Mouse (Mus musculus): Measurements from ENCODE around the gene Gm20538.

The Gm20538 gene
- long read RNA-seq, experiment 1: 0 reads
- long read RNA-seq, experiment 2: 0 reads

DNA sequence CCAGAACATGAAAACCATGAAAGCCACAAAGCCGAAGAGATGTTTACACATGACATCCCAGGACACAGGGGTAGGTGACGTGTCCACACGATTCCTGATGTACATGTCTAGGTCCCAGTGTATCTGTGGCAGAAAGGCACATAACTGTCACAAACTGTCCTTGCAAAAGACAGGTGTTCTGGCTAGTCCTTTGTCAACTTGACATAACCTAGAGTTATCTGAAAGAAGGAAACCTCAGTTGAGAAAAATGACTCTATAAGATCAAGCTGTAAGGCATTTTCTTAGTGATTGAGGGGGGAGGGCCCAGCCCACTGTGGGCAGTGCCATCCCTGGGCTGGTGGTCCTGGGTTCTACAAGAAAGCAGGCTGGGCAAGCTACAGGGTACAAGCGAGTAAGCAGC is at the start of gene Gm20538:
TSS of gene Gm20538 (minus strand) at position 101 of the 400 bp plus-strand sequence.
- intact Hi-C loops (cut with DNase I): no loop called here

DNA sequence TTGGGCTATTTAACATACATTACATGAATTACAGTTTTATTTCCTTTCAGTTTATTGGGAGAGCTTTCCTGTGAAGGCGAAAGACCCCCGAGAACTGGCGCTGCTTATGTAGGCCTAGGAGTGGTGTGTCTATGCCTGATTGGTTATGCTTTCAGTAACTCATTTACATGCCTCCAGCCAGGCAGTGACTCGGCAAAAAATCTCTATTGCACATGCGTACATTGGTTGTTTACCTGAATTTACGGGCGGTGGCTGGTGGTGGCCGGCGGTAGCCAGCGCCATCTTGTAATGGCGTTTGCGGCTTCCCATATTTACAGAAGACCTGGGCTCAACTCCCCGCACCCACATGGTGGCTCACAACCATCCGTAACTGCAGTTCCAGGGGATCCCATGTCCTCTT is 41.5 kb upstream of the Gm20538 start:
- intact Hi-C loops (cut with DNase I): no loop called here

DNA sequence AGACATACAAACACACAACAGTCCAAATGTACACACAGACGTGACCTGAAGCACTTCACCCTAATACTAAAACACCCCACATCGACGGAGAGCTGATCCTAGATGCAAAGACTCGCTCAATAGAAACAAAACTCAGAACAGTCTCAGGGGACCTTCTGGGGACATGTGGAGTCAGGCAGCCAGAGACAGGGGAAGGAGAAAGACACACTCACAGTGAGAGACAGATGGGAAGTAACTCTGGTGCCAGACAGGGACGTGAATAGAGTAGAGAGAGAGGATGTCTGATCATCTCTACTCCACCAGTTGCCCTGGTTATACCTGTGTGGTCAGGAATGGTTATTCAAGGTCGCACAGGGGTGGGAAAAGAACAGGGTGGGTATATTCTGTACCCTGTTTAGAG is 39.0 kb upstream of the Gm20538 start:
- intact Hi-C loops (cut with DNase I): no loop called here

DNA sequence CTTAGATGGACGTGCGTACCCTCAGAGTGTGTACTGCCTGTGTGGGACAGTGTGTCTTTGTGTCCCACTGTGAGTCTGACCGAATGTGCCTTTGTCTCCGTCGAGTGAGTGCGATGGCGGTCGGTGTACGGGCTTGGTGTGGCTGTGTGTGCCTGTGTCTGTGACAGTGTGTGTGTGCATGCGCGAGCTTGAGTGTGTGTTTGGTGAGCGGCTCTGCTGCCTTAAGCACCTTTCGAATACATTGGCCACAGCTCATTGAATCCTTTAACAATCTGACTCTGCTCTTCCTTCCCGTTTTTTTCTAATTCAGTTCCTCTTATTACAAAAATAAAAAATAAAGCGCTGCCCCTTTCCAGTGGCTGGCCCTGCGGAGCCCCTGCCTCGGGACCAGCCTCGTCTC is 38.4 kb upstream of the Gm20538 start:
- intact Hi-C loops (cut with DNase I): no loop called here

DNA sequence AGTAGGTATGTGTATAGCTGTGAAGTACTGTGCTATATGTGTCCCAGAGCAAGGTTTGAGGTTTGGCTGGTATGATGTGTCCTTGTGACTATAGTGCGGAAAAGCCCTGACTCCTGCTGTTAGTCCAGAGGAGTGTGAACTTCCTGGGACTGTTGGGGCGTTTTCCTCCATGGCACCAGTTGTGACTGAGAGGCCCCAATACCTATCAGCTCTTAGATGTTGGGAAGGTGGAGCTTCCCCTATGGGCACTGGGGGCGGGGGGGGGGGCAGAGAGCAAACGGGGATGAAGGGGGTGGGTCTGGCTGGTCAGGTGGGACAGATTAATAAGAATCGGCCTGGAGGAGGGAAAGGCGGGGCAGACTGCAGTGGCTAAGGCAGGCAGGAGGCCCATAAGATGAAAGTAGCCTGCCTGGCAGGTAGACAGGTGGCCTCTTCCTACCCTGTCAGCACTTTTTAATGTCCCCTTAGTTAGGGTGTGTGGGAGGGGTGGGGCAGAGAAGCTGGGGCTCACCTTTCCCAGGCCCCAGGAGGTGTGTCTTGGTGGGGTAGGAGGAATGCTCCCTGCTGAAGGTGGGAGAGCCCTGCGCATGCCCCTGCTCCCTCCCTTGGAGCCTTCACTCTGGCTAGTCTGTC is 37.1 kb upstream of the Gm20538 start:
- intact Hi-C loops (cut with DNase I): no loop called here

DNA sequence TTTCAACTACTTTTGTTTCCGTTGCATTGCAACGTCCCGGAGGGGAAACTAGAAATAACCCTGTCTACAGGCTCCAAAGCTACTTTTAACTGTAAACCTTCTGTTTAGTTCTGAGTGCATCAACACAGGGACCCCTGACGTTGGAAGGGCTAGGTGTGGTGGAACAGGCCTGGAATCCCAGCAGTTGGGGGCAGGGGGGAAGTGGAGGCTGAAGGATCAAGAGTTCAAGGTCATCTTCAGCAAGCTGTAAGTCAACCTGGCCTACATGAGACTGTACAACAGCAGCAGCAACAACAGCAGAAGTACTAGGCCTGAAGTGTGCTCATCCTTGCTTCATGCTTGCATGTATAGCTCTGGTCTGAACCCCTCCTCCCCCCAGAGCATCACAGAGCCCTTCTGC is 35.4 kb upstream of the Gm20538 start:
- intact Hi-C loops (cut with DNase I): no loop called here

DNA sequence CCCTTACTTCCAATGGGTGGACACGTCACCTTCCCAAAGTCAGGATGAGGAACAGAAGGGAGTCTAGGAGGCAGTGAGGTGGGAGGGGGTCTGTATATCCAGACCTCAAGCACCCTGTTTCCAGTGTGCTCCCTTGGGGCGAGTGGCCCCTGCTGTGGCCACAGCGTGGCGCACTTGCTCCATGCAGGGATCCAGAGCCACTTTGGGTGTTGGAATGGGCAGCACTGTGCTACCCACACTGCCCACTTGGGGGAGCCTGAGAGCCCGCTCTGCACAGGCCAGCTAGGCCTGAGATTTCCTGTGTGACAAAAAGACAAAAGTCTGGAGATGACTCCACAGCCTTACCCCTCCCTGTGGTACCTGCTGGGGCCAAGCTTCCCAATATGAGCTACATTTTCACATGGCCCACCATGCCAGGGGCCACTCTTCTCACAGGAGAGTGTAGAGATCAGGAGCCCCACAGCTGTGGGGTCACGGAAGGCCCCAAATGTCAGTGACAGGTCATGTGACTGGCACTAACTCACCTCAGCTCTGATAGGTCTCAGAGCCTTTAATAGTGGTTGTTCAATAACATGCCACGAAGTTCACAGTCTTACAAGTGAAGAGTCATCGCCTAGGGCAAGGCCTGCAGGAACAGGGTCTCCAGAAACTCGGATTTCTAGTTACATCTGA is 30.1 kb upstream of the Gm20538 start:
- intact Hi-C loops (cut with DNase I): loop anchor here (1.0 to 5.0 kb wide), 3 partner anchors 170 to 313 kb away; no protein-coding TSS in a partner anchor

DNA sequence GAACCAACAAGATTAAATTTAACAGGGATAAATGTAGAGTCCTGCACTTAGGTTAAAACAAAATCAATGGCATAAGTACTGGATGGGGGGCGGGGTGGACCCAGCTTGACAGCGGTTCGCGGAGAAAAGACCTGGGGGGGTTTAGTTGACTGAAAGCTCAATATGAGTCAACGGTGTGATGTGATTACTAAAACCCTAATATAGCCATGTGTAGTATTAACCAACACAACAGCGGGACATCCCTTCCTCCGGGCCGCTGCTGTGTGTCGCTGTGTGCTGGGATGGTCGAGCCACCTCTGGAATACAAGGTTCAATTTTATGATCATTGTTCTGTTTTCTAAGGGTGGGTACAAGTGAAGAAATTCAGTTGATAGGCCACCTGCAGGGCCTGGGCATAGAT is 29.5 kb upstream of the Gm20538 start:
- intact Hi-C loops (cut with DNase I): loop anchor here (1.0 to 5.0 kb wide), 3 partner anchors 170 to 313 kb away; no protein-coding TSS in a partner anchor

DNA sequence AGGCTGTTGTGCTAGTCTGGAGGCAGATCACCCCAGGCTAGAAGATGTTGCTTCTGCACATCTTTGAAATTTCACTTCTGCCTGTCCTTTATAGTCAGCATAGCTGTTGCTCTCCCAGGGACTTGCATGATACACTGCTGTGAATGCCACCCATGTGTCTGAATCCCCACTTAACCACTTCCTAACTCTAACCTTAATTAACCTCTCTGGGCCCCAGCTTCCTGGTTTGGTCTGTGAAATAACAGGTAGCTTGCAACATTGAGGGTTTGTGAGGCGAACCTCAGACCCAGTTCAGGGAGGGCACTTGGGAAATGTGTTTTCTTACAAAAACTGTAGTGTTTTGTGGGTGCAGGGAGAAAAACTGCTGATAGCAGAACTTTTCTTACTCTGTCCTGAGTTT is 25.4 kb upstream of the Gm20538 start:
- intact Hi-C loops (cut with DNase I): no loop called here

DNA sequence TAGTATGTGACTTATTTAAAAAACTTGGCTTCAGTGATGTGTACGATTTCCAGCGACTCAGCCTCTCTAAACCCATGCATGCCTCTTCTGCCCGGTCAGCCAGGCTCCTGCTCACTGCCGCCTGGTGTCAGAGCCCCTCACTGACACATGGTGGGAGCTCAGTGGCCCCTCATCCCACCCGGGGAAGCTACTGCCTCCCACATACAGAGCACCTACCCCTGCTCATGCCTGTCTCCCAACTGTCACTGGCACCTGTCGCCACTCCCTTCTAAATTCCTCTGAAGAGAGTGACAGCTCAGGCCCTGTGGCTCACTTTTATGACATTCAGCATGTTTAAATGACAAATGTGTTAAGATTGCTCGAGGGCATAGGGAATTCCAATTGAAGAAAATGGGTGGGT is 23.6 kb upstream of the Gm20538 start:
- intact Hi-C loops (cut with DNase I): no loop called here

DNA sequence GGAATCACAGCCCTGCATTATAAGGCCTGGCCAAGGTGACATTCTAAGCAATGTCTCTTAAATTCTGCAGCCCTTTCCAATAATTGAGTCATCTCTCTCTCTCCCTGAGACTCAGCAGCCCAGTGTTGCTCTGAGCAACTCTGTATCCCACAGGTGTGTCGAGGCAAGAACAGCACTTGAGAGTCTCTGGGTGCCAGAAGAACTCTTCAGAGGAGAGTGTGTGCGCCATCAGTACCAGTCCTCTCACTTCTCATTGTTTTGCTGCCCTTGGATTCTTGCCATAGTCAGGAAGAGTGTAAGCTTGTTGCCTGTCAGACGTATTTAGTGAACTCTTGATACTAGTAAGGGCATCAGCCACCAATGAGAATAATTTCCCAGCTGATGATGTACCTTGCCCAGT is 15.1 kb upstream of the Gm20538 start:
- intact Hi-C loops (cut with DNase I): no loop called here

DNA sequence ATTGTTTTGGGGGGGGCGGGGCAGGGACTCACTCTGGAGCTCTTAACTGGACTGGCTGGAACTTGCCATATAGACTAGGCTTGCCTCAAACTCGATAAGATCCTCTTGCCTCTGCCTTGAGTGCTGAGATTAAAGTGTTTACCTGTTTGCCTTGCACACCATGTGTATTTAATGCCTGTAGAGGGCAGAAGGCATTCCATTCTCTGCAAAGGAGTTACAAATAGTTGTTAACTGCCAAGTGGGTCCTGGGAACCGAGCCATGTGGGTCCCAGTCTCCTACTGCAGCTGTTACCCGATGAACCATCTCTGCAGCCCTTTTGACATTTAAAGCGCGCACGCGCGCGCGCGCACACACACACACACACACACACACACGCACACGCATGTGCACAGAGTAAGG is 11.4 kb upstream of the Gm20538 start:
- intact Hi-C loops (cut with DNase I): no loop called here

DNA sequence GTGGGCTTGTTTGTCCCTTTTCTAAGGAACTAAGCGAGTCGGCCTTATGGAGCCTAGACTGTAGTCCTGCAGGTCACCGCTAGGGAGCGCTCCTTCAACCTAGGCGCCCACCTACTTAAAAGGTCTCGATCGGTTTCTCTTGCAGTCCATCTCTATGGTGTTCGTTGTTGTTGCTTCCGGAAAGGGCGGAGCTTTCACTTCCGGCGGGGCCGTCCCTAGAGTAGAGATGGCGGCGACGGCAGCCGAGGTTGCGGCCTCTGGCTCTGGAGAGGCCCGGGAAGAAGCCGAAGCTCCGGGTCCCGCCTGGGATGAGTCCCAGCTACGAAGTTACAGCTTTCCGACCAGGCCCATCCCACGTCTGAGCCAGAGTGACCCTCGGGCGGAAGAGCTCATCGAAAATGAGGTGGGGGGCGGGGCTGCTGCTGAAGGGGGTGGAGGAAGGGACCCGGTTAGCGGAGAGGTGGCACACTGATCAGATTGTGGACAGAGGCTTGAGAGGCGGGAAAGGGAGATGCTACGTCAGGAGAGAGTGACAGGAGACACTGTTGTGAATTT is 10.1 kb upstream of the Gm20538 start, which contains the start of gene Hif1an:
TSS of gene Hif1an (plus strand) at position 199 of the 555 bp plus-strand sequence.
- intact Hi-C loops (cut with DNase I): no loop called here

DNA sequence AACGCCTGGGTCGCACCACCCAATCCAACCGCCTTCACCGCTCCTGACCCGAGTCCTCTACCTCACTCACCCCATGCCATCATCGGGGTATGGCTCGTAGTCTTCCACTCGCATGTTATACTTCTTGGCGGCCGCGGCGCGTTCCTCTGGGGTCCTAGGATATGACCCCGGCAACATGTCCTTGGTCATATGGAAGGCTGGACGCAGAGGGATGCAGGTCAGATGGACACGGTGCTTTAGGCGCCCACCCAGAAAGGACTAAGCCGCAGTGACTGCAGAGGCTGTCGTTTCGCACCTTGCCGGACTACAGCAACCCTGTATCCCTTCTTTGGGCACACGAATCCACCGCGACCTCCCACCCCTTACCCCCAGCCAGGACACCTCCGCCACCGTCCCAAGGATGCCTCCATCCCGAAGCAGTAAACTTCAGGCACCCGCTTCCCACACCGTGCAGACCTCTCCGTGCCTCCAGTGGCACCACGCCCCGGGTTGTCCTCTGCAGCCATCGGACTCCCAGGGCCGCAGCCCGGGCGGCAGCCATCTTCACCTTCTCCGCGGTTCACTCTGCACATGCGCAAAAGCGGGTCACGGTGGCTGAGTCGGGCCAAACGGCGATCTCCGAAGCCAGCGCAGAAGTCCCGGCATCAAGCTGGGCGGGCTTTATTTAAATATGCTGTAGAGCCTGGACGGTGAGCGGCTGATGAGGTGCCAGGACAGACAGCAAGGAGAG is 2.4 kb upstream of the Gm20538 start, which contains the start of gene Ndufb8:
TSS of gene Ndufb8 (minus strand) at position 580 of the 730 bp plus-strand sequence.
- intact Hi-C loops (cut with DNase I): no loop called here

DNA sequence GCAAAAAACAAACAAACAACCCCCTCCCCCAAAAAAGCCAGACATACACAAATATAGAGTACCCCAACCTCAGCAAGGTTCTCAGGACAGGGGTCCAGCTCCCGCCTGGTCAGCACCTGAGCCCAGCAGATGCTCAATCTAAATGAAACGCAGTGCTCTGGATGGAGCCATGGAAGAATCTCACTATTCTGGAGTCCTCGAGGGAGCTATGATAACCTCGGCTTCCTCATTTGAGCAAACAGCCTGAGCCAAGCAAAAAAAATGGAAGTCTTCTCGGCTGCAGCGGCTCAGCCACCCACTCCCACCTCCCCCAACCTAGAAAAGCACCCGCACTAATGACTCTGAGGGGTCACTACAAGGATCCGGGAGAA is 1.8 kb upstream of the Gm20538 start:
- intact Hi-C loops (cut with DNase I): no loop called here

DNA sequence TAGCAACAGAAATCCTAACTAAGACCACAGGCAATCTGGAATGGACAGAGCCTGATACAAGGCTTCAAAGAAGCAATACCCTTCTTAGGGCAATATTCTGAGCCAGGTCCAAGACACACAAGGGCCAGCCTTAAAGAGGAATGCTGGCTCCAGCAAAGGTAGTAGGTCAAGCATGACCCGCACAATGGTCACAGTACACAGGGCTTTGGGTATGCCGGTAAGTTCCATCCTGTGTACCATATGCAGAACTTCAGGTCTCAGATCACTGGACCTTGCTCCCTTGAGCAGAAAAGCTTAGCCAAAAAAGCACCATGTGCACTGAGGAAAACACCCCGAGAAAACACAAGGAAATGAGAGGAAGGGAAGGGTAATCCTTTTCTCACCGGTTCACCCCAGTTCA is 655 bp upstream of the Gm20538 start:
- intact Hi-C loops (cut with DNase I): no loop called here

DNA sequence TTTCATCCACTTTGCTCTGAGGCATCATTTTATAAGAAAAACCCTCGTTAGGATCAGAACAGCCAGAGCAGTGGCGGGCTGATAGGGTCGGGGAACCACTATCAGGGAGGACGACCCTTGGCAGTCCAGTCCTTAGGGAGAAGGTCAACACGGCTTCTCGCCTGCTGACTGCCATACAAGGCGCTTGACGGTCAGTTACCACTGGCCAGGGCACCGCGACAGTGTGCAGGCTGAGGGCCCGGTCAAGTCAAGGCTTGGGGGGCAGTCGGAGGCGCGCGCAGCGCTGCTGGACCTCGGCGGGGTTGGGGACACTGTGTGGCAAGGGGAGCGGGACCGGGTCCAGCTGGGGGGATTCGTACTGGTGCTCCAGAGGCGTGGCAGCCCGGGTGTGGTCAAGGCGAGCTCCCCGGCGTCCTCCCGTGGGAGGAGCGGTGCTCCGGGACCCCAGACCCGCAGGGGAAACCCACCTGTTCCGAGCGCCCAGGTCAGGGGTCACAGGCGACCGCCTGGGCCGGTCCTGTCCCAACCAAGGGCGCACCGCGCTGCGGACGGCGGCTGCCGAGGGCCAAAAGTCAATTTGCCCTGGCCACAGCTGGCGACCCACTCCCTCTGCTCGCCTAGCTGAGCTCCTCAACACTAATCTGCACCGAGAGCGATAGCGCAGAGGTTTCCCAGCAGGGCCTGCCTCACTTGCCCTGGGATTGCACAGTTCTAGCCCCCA is 7.2 kb downstream of the Gm20538 start, which contains the start of gene Sec31b:
TSS of gene Sec31b (minus strand) at position 544 of the 721 bp plus-strand sequence.
- intact Hi-C loops (cut with DNase I): loop anchor here (10.0 kb wide), 1 partner anchor 171 kb away; no protein-coding TSS in a partner anchor

DNA sequence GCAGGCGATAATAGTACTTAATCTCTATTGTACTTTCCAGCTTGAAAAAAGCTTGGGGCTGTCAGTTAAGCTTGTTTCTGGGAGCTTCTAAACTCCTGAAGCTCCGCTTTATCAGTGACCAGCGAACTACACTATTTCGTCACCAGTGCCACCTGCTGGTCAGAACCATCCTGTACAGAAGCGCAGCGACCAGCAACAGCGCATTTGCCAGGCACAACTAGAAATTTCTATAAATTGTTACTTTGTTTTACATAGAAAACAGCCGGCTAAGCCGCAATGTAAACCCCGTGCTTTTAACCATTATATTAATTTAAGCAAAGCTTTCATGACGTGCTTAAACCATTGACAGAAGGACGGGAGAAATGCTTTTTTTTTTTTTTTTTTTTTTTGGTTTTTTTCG is 7.9 kb downstream of the Gm20538 start:
- intact Hi-C loops (cut with DNase I): loop anchor here (10.0 kb wide), 1 partner anchor 170 kb away; no protein-coding TSS in a partner anchor

DNA sequence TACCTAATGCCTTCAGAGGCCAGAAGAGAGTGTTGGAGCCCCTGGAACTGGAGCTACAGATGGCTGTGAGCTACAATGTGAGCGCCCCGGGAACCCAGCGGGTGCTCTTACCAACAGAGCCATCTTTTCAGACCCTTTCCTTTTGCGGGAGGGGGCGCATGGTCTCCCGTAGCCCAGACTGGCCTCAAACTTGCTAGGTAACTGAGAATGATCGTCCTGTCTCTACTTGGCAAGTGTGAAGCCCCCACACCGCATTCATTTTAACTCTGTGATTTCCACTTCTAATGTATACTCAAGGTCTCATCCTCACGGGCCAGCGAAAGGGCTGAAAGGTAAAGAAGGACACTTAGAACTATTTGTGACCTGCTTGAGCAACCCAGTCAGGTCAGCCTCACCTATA is 8.3 kb downstream of the Gm20538 start:
- intact Hi-C loops (cut with DNase I): loop anchor here (10.0 kb wide), 1 partner anchor 170 kb away; no protein-coding TSS in a partner anchor

DNA sequence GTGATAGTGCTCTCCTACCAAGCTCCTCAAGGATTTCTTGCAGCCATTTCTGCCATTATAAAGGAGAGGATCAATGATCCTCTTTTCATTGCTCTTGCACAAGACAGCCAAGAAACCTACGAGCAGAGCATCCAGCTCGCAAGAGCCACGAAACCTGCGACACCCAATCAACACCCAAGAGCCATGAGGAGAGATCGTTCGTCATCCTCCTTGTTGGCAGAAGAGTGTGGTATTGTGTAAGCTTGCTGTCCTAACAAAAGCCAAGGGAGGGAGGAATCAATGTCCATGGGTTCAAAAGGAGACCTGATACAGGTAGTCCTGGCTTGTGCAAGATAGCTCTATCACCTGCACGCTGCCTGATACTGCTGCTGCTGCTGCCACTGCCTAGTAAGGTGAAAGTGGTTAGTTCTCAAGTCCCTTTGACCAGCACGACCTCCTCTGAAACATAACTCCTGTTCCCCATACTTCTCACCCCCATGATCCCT is 9.9 kb downstream of the Gm20538 start:
- intact Hi-C loops (cut with DNase I): loop anchor here (10.0 kb wide), 1 partner anchor 168 kb away; no protein-coding TSS in a partner anchor

DNA sequence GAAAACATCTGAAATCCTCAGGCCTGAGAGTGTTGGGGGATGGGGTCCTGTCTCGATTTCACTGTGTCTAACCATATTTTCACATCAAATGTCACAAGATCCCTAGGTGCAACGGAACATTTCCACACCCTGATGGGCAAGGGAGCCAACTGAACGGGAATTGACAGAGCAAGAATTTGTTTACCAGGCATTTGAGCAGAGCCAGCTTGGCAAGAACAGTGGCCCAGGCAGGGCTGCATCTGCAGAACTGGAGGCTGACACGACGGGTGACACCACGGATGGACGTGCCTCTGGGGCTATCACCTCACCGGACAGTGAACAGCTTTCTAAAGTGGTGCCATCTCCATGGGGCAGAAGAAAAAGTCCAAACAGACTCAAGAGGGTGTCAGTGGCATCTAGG is 15.2 kb downstream of the Gm20538 start:
- intact Hi-C loops (cut with DNase I): no loop called here

Measured in adrenal gland (tissue).